Mouse (Mus musculus): ENCODE results near the gene Rasgrp1. TPM values are rescaled to one million over a fixed set of nuclear protein-coding genes. Genes with fewer than 3 reads are reported as not detected.
A peak's percentile ranks its signal among the peaks of the same experiment; 100 is the strongest.

Gene Rasgrp1
- polyA plus RNA-seq, 1 experiment from 2014 or later, result 0.31 TPM

DNA sequence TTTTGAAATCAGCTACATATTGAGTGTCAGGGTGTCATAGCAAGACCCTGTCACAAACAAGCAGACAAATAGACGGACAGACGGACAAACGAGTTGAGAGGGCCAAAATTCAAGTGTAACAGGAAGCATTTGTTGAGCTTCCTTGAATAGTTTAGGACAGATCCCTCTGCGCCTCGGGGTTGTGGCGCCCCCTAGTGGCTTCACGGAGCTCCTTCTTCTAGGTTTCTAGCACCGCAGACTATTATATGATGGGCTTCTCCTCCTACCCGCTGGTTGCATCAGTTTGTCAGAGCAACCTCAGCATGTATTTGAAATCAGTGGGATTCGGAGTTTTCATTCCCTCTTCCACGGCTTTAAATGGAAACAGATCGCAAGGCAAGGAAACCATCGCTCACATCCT lies 111.5 kb downstream of the Rasgrp1 start:
- TF ChIP-seq CTCF (IDR thresholded peaks at IDR 0.05; ENCODE audit: low read depth), result peak; percentile 96
- no peaks in the 10 kb centered on the region for H3K36me3 ChIP-seq (ENCODE audit: control insufficient read depth, insufficient read depth)
- no peaks in the 10 kb centered on the region for H3K9me3 ChIP-seq (ENCODE audit: control insufficient read depth)
- H3K4me2 ChIP-seq (replicated peaks; ENCODE audit: low read depth), result no peak overlapping the region
- no peak overlapping the region for H3K4me3 ChIP-seq (ENCODE audit: low read depth, low read length)
- WGBS, result 6% methylated on average over 13 of the region's 13 CpGs
- no peaks in the 10 kb centered on the region for H3K4me1 ChIP-seq (replicated peaks; ENCODE audit: control insufficient read depth, insufficient read depth, low read length)
- ATAC-seq, result 0 out of 2 replicates have a peak, but pooled peaks have one; percentile 45
- no peak overlapping the region for H3K9ac ChIP-seq (ENCODE audit: low read depth, low read length)
- H3K27ac ChIP-seq (ENCODE audit: low read depth, low read length), result no peak overlapping the region
- no peaks in the 10 kb centered on the region; the same call in 1 of the 2 replicates for H3K27me3 ChIP-seq (replicated peaks; ENCODE audit: control insufficient read depth, insufficient read depth, low read length)

DNA sequence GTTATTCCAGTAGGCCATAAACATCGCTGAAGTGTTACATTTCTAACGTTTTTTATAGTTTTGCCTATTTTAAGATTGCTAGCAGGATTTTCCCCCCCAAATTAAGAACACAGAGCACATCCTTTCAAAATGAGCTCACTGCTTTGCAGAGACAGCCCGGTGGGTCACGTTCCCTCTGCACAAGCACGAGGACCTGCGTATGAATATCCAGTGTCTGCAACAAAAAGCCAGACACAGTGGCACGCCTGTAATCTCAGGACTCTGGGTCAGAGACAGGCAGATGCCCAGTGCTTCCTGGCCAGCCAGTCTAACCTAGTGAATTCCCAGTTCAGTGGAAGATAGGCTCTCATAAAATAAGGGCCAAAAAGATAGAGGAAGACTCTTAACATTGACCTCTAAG lies 112.5 kb downstream of the Rasgrp1 start:
- 84% methylated on average over 7 of the region's 7 CpGs for WGBS

More for the DNA sequence above, 112.5 kb downstream of the Rasgrp1 start:
- Histone ChIP-seq H3K9ac (ENCODE audit: low read depth, low read length) (no peak overlapping the region), H3K27ac (ENCODE audit: low read depth, low read length) (no peak overlapping the region), H3K4me1 (replicated peaks; ENCODE audit: control insufficient read depth, insufficient read depth, low read length) (no peaks in the 10 kb centered on the region), H3K27me3 (replicated peaks; ENCODE audit: control insufficient read depth, insufficient read depth, low read length) (no peaks in the 10 kb centered on the region; the same call in 1 of the 2 replicates), H3K9me3 (ENCODE audit: control insufficient read depth) (no peaks in the 10 kb centered on the region), H3K36me3 (ENCODE audit: control insufficient read depth, insufficient read depth) (no peaks in the 10 kb centered on the region), H3K4me3 (ENCODE audit: low read depth, low read length) (no peak overlapping the region), H3K4me2 (replicated peaks; ENCODE audit: low read depth) (no peak overlapping the region)
- no peak for ATAC-seq
- TF ChIP-seq CTCF (IDR thresholded peaks at IDR 0.05; ENCODE audit: low read depth), result no peak

Other genes starting within 250 kb of the Rasgrp1 start
- 5.1 and 5.7 TPM in 2 replicates for gene Spred1, start 221.6 kb downstream of the Rasgrp1 start, polyA plus RNA-seq (2015; fragmentation: Nextera tagmentation; extraction: Ambion mirVana)
- 8.5 and 9.0 TPM in 2 replicates for gene Fam98b, start 93.3 kb downstream of the Rasgrp1 start, polyA plus RNA-seq (2015; fragmentation: Nextera tagmentation; extraction: Ambion mirVana)

All from intestine, postnatal 0 days (tissue).